Mouse (Mus musculus): ENCODE data around the gene Cx3cr1. TPM values are rescaled to one million over a fixed set of nuclear protein-coding genes. Genes with fewer than 3 reads are reported as not detected.

Gene Cx3cr1
- polyA plus RNA-seq, 1 experiment from 2014 or later, result 4.0 TPM

- 95% methylated on average over 8 of the region's 8 CpGs for WGBS
Measured at GRCm38 (mm10) chr9:120099304-120099703, 29.6 kb upstream of the Cx3cr1 start.

GRCm38 (mm10) chr9:120098682-120099081 lies 29.0 kb upstream of the Cx3cr1 start:
- no peaks in the 10 kb centered on the region for H3K4me1 ChIP-seq
- H3K4me3 ChIP-seq, result no peak overlapping the region
- WGBS, result 23% methylated on average over 7 of the region's 7 CpGs
- no peaks in the 10 kb centered on the region for H3K27me3 ChIP-seq (ENCODE audit: low read depth, poor library complexity, severe bottlenecking)
- H3K9me3 ChIP-seq (replicated peaks), result no peaks in the 10 kb centered on the region
- no peak overlapping the region for H3K27ac ChIP-seq
- peak; percentile 70 for DNase-seq (ENCODE audit: low spot score)
- no peaks in the 10 kb centered on the region for H3K36me3 ChIP-seq

More at GRCm38 (mm10) chr9:120099304-120099703, 29.6 kb upstream of the Cx3cr1 start:
- Histone ChIP-seq H3K4me1 (no peaks in the 10 kb centered on the region), H3K9me3 (replicated peaks) (no peaks in the 10 kb centered on the region; the same call in 1 of the 2 replicates), H3K27me3 (ENCODE audit: low read depth, poor library complexity, severe bottlenecking) (no peaks in the 10 kb centered on the region), H3K27ac (no peak overlapping the region), H3K36me3 (no peaks in the 10 kb centered on the region), H3K4me3 (no peak overlapping the region)
- DNase-seq (ENCODE audit: low spot score), result no peak

- Histone ChIP-seq H3K4me1 (no peaks in the 10 kb centered on the region), H3K27me3 (ENCODE audit: low read depth, poor library complexity, severe bottlenecking) (no peaks in the 10 kb centered on the region), H3K4me3 (no peak overlapping the region), H3K9me3 (replicated peaks) (no peaks in the 10 kb centered on the region), H3K27ac (no peak overlapping the region), H3K36me3 (no peaks in the 10 kb centered on the region)
- no peak for DNase-seq (ENCODE audit: low spot score)
- WGBS, result 81% methylated on average over 7 of the region's 7 CpGs
Measured at GRCm38 (mm10) chr9:120095886-120096285, 26.2 kb upstream of the Cx3cr1 start.

GRCm38 (mm10) chr9:120093701-120094100 lies 24.0 kb upstream of the Cx3cr1 start:
- H3K27ac ChIP-seq, result no peak overlapping the region
- no peak for DNase-seq (ENCODE audit: low spot score)
- 90% methylated on average over 13 of the region's 13 CpGs for WGBS

GRCm38 (mm10) chr9:120091696-120092238 lies 22.1 kb upstream of the Cx3cr1 start, which contains the start of gene Ccr8:
Gene Ccr8 (plus strand): TSS chr9:120092114.
- H3K4me1 ChIP-seq, result no peaks in the 10 kb centered on the region
- no peaks in the 10 kb centered on the region for H3K27me3 ChIP-seq (ENCODE audit: low read depth, poor library complexity, severe bottlenecking)
- H3K9me3 ChIP-seq (replicated peaks), result no peaks in the 10 kb centered on the region
- no peak within 1 kb of the TSS for H3K27ac ChIP-seq
- no peak for DNase-seq (ENCODE audit: low spot score)
- no peak within 1 kb of the TSS for H3K4me3 ChIP-seq
- no peaks in the 10 kb centered on the region for H3K36me3 ChIP-seq
- WGBS, result 75% methylated on average over 5 of the region's 5 CpGs

More at GRCm38 (mm10) chr9:120093701-120094100, 24.0 kb upstream of the Cx3cr1 start:
- no peaks in the 10 kb centered on the region for H3K36me3 ChIP-seq
- H3K27me3 ChIP-seq (ENCODE audit: low read depth, poor library complexity, severe bottlenecking), result no peaks in the 10 kb centered on the region
- H3K4me1 ChIP-seq, result no peaks in the 10 kb centered on the region
- H3K9me3 ChIP-seq (replicated peaks), result no peaks in the 10 kb centered on the region
- no peak overlapping the region for H3K4me3 ChIP-seq

DNA sequence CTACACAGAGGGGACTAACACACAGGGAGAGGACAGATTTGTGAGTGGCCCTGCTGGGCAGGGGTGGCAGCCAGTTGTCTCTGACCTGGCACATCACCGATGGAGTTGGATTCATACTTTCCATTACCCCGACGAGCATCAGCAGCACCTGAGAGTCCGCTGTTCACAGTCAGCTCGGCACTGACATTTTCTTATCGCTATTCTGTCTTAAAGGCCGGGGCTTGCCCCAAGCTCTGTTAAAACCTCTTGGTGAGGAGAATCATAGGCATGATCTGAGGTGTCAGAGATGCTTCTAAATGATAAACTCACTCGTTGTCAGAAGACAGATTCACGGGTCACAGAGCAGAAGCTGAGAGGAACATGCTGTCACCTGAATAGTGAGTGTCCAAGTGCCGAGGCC lies 21.4 kb upstream of the Cx3cr1 start:
- Histone ChIP-seq H3K4me1 (no peaks in the 10 kb centered on the region), H3K27ac (no peak overlapping the region), H3K9me3 (replicated peaks) (no peaks in the 10 kb centered on the region), H3K36me3 (no peaks in the 10 kb centered on the region), H3K27me3 (ENCODE audit: low read depth, poor library complexity, severe bottlenecking) (no peaks in the 10 kb centered on the region), H3K4me3 (no peak overlapping the region)
- no peak for DNase-seq (ENCODE audit: low spot score)
- WGBS, result 86% methylated on average over 10 of the region's 10 CpGs

GRCm38 (mm10) chr9:120089125-120089524 lies 19.4 kb upstream of the Cx3cr1 start:
- Histone ChIP-seq H3K9me3 (replicated peaks) (no peaks in the 10 kb centered on the region), H3K4me3 (no peak overlapping the region), H3K27ac (no peak overlapping the region), H3K4me1 (no peaks in the 10 kb centered on the region), H3K36me3 (no peaks in the 10 kb centered on the region), H3K27me3 (ENCODE audit: low read depth, poor library complexity, severe bottlenecking) (no peaks in the 10 kb centered on the region)
- WGBS, result 87% methylated on average over 7 of the region's 7 CpGs
- DNase-seq (ENCODE audit: low spot score), result no peak

GRCm38 (mm10) chr9:120084406-120084805 lies 14.7 kb upstream of the Cx3cr1 start:
- no peaks in the 10 kb centered on the region for H3K27me3 ChIP-seq (ENCODE audit: low read depth, poor library complexity, severe bottlenecking)
- H3K27ac ChIP-seq, result no peak overlapping the region
- H3K36me3 ChIP-seq, result no peaks in the 10 kb centered on the region
- no peak for DNase-seq (ENCODE audit: low spot score)
- WGBS, result 92% methylated on average over 9 of the region's 9 CpGs
- no peaks in the 10 kb centered on the region for H3K4me1 ChIP-seq
- no peak overlapping the region for H3K4me3 ChIP-seq
- no peaks in the 10 kb centered on the region for H3K9me3 ChIP-seq (replicated peaks)

DNA sequence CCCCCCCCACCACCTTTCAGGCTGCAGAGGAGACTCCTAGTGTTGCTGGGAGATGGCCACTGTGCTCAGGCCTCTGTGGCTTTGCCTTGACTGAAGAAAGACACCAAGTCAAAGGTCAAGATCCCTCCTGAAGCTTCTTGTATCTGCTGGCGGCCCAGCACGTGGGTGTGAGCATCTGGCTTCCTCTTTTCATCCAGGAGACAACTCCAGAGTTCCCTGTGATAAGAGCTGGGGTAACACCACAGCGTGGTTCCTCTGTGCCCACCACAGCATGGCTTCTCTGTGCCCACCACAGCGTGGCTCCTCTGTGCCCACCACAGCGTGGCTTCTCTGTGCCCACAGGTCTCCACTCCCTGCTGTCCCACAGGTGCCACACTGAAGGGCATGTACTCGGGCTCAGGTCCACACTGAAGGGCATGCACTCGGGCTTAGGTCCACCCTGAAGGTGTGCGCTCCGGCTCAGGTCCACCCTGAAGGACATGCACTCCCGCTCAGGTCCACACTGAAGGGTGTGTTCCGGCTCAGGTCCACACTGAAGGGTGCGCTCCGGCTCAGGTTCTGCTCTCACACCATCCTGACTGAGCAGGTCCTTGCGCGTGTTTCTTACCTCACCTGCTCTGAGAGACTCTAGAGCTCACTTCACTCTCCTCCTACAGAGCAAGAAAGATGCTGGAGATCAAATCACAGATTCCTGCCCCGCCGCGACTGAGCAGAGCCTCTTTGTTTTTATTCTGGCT lies 13.6 kb upstream of the Cx3cr1 start:
- Histone ChIP-seq H3K4me1 (no peaks in the 10 kb centered on the region), H3K9me3 (replicated peaks) (no peaks in the 10 kb centered on the region), H3K36me3 (no peaks in the 10 kb centered on the region), H3K27ac (no peak overlapping the region), H3K27me3 (ENCODE audit: low read depth, poor library complexity, severe bottlenecking) (no peaks in the 10 kb centered on the region), H3K4me3 (no peak overlapping the region)
- no peak for DNase-seq (ENCODE audit: low spot score)
- 82% methylated on average over 18 of the region's 18 CpGs for WGBS

DNA sequence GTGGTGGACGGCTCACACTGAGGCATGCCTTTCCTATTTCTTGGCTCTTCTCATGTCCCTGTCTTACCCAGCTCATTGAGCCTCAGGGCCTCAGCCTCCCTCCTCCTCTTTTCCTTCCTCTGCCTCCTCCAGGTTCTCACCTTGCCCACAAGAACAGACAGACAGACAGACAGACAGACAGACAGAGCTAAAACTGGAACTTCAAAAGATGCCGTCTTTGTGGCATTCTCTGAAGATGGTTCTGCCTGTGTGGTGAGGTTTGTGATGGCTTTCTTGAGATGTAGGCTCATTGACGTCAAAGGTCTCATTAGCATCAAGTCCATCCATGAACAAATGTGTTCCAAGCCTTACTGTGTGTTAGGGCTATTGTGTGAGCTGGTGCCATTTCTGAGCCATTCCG lies 13.0 kb upstream of the Cx3cr1 start:
- no peaks in the 10 kb centered on the region for H3K4me1 ChIP-seq
- H3K27ac ChIP-seq, result no peak overlapping the region
- H3K36me3 ChIP-seq, result no peaks in the 10 kb centered on the region
- no peak for DNase-seq (ENCODE audit: low spot score)
- H3K4me3 ChIP-seq, result no peak overlapping the region
- H3K9me3 ChIP-seq (replicated peaks), result no peaks in the 10 kb centered on the region
- no peaks in the 10 kb centered on the region for H3K27me3 ChIP-seq (ENCODE audit: low read depth, poor library complexity, severe bottlenecking)
- WGBS, result 85% methylated on average over 4 of the region's 4 CpGs

DNA sequence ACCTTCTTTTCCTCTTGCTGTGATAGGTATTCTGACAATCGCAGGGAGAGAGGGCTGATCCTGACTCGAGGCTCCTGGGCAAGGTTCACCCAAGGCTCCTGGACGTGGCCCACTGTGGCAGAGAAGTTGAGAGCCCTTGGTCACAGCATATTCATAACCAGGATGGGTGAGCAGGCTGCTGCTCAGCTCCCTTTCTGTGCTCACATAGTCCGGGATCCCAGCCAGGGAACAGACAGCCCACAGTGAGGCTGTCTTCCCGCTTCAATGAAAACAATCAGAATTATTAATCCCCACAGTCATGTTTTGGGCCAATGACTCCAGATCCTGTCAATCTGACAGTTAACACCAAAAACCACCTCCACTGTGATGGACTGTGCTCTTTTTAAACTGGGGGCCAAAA lies 12.3 kb upstream of the Cx3cr1 start:
- no peak for DNase-seq (ENCODE audit: low spot score)
- 94% methylated on average over 5 of the region's 5 CpGs for WGBS
- H3K36me3 ChIP-seq, result no peaks in the 10 kb centered on the region

DNA sequence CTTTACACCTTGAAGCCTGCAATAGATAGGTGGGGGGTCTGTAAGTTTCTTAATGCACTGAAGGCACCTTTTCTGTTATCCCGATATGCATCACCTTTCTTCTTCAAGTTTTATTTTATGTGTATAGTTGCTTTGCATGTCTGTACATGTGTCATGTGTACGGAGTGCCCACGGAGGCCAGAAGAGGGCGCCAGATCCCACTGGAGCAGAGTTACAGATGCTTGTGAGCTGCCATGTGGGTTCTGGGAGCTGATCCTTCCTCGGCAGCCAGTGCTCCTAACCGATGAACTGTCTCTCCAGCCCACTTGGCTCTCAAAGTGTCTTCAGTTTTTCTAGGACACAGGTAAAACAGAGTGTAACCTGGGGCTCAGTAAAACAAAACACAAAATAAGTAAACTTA lies 11.6 kb upstream of the Cx3cr1 start:
- H3K36me3 ChIP-seq, result no peaks in the 10 kb centered on the region
- no peak overlapping the region for H3K4me3 ChIP-seq
- WGBS, result 75% methylated on average over 6 of the region's 6 CpGs
- no peaks in the 10 kb centered on the region for H3K27me3 ChIP-seq (ENCODE audit: low read depth, poor library complexity, severe bottlenecking)
- no peak overlapping the region for H3K27ac ChIP-seq
- no peak for DNase-seq (ENCODE audit: low spot score)
- no peaks in the 10 kb centered on the region for H3K4me1 ChIP-seq
- no peaks in the 10 kb centered on the region for H3K9me3 ChIP-seq (replicated peaks)

More for the DNA sequence above, 12.3 kb upstream of the Cx3cr1 start:
- H3K27ac ChIP-seq, result no peak overlapping the region
- H3K4me3 ChIP-seq, result no peak overlapping the region
- H3K9me3 ChIP-seq (replicated peaks), result no peaks in the 10 kb centered on the region
- H3K4me1 ChIP-seq, result no peaks in the 10 kb centered on the region
- no peaks in the 10 kb centered on the region for H3K27me3 ChIP-seq (ENCODE audit: low read depth, poor library complexity, severe bottlenecking)

DNA sequence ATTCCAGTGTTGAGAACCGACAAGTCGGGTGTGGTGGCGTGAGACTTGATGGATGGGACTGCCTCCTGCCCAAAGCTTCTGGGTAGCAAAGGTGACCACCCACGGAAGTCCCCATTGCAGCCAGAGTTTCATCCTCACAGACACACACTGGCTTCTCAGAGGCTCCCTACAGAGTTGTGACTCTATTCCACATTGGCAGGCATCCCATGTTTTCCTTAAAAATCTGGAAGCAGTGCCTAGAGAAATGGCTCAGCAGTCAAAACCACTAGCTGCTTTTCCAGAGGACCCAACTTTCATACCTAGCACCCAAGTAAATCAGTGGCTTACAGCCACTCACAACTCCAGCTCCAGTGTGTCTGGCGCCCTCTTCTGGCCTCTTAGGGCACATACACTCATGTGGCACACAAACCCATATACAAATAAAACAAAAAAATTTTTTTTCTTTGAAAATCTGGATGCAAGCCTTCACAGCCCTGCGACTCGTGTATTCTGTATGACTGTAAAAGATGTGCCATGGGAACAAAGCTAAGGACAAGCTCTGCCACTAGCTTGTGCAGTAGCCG lies 10.9 kb upstream of the Cx3cr1 start:
- Histone ChIP-seq H3K9me3 (replicated peaks) (no peaks in the 10 kb centered on the region), H3K4me3 (no peak overlapping the region), H3K4me1 (no peaks in the 10 kb centered on the region), H3K27me3 (ENCODE audit: low read depth, poor library complexity, severe bottlenecking) (no peaks in the 10 kb centered on the region), H3K36me3 (no peaks in the 10 kb centered on the region), H3K27ac (no peak overlapping the region)
- WGBS, result 82% methylated on average over 8 of the region's 8 CpGs
- no peak for DNase-seq (ENCODE audit: low spot score)

Measured in limb, embryonic 10.5 days (tissue).